Mouse (Mus musculus): ENCODE results near the gene Tigit.
A peak's percentile ranks its signal among the peaks of the same experiment; 100 is the strongest.

The Tigit gene

DNA sequence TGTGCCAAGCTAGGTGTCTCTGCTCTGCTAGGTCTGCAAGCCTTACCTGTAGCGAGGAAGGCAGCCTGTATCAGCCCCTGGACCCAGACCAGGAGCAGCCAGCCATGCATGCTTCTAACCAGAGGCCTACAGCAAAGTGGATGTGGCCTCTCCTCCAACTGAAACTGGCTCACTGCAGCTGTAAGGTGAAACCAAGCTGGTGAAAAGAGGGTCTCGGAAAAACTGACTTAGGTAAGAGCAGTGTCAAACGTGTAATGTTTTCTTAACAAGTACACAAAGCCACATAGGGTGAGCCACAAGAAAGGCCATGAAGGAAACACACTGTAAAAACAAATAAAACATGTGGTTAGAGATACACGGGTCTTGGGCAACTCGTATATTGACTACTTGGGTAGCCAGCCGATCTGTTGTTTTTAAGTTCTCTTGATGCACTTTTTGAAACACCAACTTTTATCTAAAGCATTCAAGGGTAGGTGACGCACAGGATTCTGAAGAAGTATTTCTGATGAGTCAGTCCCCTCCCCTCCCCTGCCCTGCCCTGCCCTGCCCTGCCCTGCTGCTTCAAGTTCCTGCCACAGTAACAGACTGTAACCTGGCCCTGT lies at the start of gene Tigit:
Gene Tigit, minus strand, starts transcription at position 169 of the 602 bp plus-strand sequence.
- no peak for DNase-seq (ENCODE audit: low read depth)

DNA sequence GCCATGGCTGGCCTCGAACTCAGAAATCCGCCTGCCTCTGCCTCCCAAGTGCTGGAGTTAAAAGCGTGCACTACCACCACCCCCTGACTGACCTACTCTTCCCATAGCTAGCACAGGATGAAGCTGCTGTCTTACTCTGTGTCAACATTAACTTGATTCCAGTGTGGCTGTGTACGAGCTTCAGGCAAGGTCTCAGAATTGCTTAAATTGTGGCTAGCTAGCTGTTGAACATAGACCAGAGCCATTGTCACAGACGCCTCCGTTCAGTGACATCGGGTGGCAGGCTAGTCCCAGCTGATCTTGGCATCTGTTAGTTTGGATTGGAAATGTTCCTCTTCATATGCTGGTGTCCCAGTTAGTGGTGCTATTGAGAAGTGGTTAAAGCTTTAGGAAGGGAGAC lies 47.4 kb upstream of the Tigit start:
- DNase-seq (ENCODE audit: low read depth), result no peak

DNA sequence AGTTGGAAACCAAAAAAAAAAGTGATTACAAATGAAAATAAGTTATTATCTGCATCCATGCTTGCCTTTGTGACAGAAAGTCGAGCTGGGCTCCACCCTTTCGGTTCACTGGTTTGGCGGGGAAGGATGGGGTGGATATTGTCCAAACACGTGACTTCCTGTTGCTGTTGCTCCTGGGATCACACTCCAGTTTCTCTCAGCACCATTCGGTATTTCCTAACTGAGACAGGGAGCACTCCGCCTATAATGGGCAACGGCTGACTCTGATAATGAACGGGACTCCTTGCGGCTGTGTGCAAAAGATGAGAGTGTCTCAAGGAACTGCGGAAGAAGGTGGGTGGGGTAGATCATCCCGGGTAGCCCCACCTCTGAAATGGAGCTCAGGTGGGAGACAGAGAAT lies 46.7 kb upstream of the Tigit start:
- DNase-seq (ENCODE audit: low read depth), result peak; percentile 24

DNA sequence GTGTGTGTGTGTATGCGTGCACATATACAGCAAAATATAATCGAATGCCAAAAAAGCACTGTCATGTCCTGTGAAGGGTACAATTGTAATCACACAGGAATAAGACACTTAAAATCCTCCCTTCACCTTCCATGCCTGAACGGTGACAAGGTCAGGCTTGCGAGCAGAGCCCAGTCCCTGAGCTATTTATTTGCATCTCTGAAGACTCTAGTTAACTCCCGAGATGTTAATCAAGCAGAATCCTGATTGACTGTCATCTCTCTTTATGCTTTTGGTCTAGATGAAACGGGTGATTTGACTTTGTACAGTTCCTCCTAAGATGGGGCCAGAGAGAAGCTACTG lies 46.2 kb upstream of the Tigit start:
- no peak for DNase-seq (ENCODE audit: low read depth)

GRCm38 (mm10) chr16:43709432-43710133 lies 45.6 kb upstream of the Tigit start:
- DNase-seq (ENCODE audit: low read depth), result no peak

DNA sequence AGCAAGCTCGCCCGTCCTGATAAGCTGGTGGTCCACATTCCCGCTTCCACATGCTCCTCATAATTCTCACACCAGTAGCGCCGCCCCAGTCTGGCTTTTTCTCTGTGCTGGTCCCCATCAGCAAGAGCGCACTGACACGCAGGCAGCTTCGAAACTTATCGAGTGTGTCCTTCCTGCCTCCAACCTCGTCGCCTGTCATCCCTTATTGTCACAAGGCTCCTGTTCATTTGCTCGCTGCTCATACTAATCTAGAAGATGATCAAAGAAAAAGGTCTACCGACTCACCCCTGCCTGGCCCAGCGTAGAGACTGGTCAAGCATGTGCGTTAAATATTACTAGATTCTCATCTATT lies 45.1 kb upstream of the Tigit start:
- no peak for DNase-seq (ENCODE audit: low read depth)

- DNase-seq (ENCODE audit: low read depth), result no peak
These were observed 44.6 kb upstream of the Tigit start for GRCm38 (mm10) chr16:43708335-43709061.

GRCm38 (mm10) chr16:43701765-43702504 lies 38.0 kb upstream of the Tigit start:
- DNase-seq (ENCODE audit: low read depth), result peak; percentile 86

DNA sequence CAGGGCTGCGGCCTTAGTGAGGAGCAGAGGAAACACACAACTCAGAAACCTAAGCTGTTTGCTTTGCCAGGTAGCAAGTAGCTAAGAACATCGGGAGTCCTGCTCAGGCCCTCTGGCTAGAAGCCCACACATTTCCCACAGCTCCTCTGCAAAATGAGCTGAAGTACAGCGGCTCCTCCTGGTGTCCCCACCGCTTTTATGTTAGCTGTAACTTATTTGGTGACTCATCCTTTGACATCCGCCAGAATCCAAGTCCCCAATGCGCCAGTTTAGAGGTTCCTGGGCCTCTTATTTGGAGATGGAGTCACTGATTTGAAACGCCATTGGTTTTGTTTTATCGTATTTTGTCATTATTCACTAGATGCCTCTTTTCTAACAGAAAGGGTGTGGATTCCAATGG lies 36.6 kb upstream of the Tigit start:
- no peak for DNase-seq (ENCODE audit: low read depth)

DNA sequence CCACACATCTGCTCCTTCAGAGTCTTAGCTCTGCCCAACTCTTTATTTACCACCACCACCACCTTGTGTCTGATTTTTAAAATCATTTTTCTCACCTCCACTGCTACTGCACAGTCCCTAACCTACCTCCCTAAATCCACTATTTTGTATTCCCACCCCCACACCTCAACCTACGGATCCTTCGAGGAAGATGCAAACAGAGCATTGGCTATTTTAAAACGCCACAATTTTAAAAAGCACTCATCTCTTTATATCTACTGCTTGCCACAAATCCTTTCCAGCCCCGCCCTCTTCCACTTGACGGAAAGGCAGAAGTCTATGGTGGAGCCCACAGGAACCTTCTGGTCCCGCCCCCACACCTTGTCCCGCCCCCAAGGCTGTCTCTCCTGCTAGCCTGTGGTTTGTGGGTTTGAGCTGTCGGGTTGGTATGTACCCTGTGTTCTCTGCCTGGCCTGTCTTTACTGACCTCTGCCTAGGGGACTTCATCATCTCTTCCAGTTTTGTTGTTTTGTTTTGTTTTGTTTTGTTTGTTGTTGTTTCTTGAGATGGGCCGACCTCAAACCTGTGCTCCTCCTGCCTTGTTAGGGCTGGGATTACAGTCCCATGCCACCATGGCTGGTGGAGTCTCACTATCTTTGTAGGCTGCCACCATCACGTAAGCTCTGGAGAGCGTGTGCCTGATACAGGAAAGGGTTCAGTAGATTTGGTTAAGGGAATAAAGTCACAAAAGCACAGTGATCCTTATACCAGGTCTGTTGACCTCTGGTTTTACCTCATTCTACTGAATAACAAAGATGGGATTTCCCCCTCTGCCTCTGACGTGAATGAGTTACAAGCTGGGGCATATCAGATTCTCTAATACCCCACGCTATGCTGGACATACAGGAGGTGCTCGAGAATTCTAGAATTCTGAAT lies 35.0 kb upstream of the Tigit start:
- no peak for DNase-seq (ENCODE audit: low read depth)

DNA sequence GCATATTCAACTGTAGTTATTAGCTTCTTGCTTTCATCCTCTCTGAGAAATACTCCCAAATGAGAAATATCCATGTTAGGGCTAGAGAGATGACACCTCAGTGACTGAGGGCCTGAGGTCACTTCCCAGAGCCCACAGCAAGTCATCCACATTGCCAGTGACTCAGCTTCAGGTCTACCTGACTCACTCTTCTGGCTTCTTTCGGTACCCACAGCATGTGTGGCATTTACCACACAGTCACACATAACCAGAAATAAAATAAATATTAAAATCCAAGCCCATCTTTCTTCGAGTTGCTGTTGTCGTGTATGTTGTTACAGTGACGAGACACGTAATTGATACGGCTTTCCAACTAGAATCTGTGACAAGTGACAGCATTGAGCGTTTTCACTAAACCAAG lies 33.8 kb upstream of the Tigit start:
- peak; percentile 10 for DNase-seq (ENCODE audit: low read depth)

GRCm38 (mm10) chr16:43695852-43696251 lies 31.9 kb upstream of the Tigit start:
- no peak for DNase-seq (ENCODE audit: low read depth)

DNA sequence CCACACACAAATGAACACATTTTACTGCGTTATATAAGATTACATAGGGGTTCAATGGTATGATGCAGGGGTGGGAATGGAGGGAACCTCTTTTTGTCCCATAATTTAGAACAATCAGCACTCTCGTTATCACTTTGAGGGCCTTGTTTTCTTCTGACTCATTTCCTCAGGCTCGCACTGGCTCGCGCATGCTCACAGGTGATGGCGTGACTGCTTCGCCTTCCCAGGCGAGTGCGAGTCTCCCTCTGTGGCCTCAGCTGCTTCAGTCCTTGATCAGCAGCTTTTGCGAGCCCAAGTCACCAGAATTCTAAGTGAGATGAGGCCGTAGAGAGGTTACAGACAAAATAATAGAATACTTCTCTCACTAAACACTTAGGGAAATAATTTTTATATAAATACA lies 30.2 kb upstream of the Tigit start:
- DNase-seq (ENCODE audit: low read depth), result no peak

- DNase-seq (ENCODE audit: low read depth), result no peak
These were observed 28.7 kb upstream of the Tigit start for GRCm38 (mm10) chr16:43692611-43693010.

DNA sequence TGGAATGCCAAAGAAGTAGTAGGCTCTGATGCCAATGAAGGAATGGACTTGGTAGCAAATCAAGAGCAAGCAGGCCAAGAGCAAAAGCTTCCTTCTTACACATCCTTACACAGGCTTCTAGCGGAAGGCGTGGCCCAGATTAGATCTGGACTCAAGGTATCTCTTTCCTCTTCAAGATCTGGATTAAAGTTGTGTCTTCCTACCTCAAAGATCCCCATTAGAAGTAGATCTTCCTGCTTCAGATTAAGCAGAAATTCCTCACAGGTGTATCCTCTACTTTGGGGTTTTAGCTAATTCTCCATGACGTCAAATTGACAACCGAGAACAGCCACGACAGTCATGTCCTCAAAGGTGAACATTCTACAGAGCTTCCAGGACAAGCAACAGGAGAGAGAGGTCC lies 27.8 kb upstream of the Tigit start:
- no peak for DNase-seq (ENCODE audit: low read depth)

DNA sequence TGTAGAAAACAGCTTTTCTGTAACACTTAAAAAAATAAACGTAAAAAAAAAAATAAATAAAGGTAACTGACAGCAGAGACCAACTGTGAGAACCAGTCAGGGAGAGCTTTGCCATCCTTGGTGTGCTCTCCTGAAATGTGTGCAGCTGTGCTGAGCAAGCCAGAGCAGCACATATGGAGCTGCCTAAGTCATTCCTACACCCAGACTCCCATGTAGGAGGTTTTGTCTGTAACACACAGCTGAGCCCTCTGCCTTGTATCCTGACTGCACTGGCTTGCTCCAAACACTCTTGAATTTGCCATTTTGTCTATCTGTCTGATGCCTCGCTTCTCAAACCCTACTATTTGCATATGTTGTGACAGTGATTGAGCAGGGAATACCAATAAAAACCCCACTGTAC lies 27.0 kb upstream of the Tigit start:
- no peak for DNase-seq (ENCODE audit: low read depth)

DNA sequence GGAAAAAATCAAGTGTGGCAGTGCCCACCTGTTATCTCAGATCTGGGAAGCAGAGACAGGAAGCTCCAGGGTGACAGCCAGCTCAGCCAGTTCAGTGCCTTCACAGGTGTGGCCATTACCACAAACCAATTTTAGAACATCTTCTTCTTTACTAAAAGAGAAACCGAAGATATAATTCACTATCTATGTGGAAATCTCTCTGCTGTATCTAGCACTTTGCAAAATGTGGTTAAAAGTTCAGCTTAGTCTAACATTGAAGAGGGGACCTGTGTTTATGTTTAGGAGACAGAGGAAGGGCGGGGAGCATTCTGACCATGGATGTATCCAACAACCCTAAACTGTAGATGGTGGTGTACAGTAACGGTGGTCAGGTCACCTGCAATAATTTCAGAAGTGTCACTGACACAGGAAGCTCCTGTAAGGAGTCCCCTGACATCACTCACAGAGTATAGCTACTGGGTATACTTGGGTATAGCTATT lies 26.3 kb upstream of the Tigit start:
- no peak for DNase-seq (ENCODE audit: low read depth)

- no peak for DNase-seq (ENCODE audit: low read depth)
These were observed 24.0 kb upstream of the Tigit start for GRCm38 (mm10) chr16:43687968-43688367.

DNA sequence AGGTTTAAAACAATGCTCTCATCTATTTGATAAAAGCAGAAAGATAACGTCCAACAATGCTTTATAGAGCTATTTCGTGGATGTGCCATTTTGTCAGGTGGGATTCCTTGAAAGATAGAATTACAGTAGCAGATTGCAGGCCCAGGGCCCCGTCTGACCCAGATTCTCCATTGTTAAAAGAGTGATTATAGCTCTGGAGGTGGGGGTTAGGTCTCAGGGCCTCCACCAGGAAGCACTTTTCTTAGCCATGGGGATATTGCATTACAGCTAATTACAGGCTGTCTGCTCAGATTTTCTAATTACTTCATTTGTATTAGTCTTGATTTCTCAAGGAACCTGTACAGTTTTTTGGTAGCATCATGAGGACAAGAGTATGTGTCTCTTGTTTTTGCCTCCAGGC lies 10.5 kb upstream of the Tigit start:
- DNase-seq (ENCODE audit: low read depth), result no peak

- no peak for DNase-seq (ENCODE audit: low read depth)
These were observed 8.8 kb upstream of the Tigit start for GRCm38 (mm10) chr16:43672697-43673096.

- DNase-seq (ENCODE audit: low read depth), result no peak
These were observed 8.0 kb upstream of the Tigit start for GRCm38 (mm10) chr16:43671972-43672371.

GRCm38 (mm10) chr16:43668294-43668693 lies 4.3 kb upstream of the Tigit start:
- no peak for DNase-seq (ENCODE audit: low read depth)
